Mouse (Mus musculus) v-Abl transformed pro-B cells (cell line): ENCODE measurements around the gene Erc2.

Experiments used
- in situ Hi-C, 2 experiments: fragments of 400-800 bp; cut with MboI; formaldehyde crosslinking; loops; one replicate each; pipeline ENCODE4 v1.15.1; 2025; ENCODE audit not compliant: unreplicated experiment in 2 of 2

Erc2 gene

GRCm38 (mm10) chr14:28030870-28031269 is 408.6 kb downstream of the Erc2 start:
- in situ Hi-C loops: no loop called here

GRCm38 (mm10) chr14:28035013-28035412 is 412.8 kb downstream of the Erc2 start:
- in situ Hi-C loops: no loop called here

- in situ Hi-C loops: no loop called here
These were observed 420.9 kb downstream of the Erc2 start for GRCm38 (mm10) chr14:28043095-28043494.

- in situ Hi-C loops: no loop called here
These were observed 429.4 kb downstream of the Erc2 start for GRCm38 (mm10) chr14:28051646-28052045.

- in situ Hi-C loops: no loop called here
These were observed 435.1 kb downstream of the Erc2 start for GRCm38 (mm10) chr14:28057159-28057884.

- in situ Hi-C loops: no loop called here
These were observed 435.9 kb downstream of the Erc2 start for GRCm38 (mm10) chr14:28057885-28058860.

GRCm38 (mm10) chr14:28060891-28061290 is 438.7 kb downstream of the Erc2 start:
- in situ Hi-C loops: no loop called here

GRCm38 (mm10) chr14:28061649-28062375 is 439.6 kb downstream of the Erc2 start:
- in situ Hi-C loops: no loop called here

GRCm38 (mm10) chr14:28068021-28068420 is 445.8 kb downstream of the Erc2 start:
- in situ Hi-C loops: no loop called here

- in situ Hi-C loops: no loop called here
These were observed 447.6 kb downstream of the Erc2 start for GRCm38 (mm10) chr14:28069826-28070225.

- in situ Hi-C loops: no loop called here
These were observed 450.3 kb downstream of the Erc2 start for GRCm38 (mm10) chr14:28072561-28072960.

- in situ Hi-C loops: loop anchor here in 1 of 2 experiments (10.0 kb wide), 1 partner anchor 65 kb away; no protein-coding TSS in a partner anchor
These were observed 467.6 kb downstream of the Erc2 start for GRCm38 (mm10) chr14:28089636-28090443.

- in situ Hi-C loops: no loop called here
These were observed 469.1 kb downstream of the Erc2 start for GRCm38 (mm10) chr14:28091367-28091766.

- in situ Hi-C loops: no loop called here
These were observed 471.0 kb downstream of the Erc2 start for GRCm38 (mm10) chr14:28093214-28093613.

GRCm38 (mm10) chr14:28093913-28094312 is 471.7 kb downstream of the Erc2 start:
- in situ Hi-C loops: no loop called here

GRCm38 (mm10) chr14:28099084-28099483 is 476.9 kb downstream of the Erc2 start:
- in situ Hi-C loops: no loop called here

- in situ Hi-C loops: no loop called here
These were observed 490.9 kb downstream of the Erc2 start for GRCm38 (mm10) chr14:28113121-28113520.

GRCm38 (mm10) chr14:28120851-28121250 is 498.6 kb downstream of the Erc2 start:
- in situ Hi-C loops: no loop called here

GRCm38 (mm10) chr14:28126842-28127241 is 504.6 kb downstream of the Erc2 start:
- in situ Hi-C loops: no loop called here

GRCm38 (mm10) chr14:28128999-28129398 is 506.8 kb downstream of the Erc2 start:
- in situ Hi-C loops: no loop called here
